Mouse (Mus musculus) myocyte (in vitro differentiated cells): ENCODE results near the gene Siglecf. TPM values are rescaled to one million over a fixed set of nuclear protein-coding genes. Genes with fewer than 3 reads are reported as not detected.

Experiments
- H3K27me3 ChIP-seq: one replicate; pipeline ENCODE4 v1.6.1; 2011; ENCODE audit not compliant: control insufficient read depth, insufficient read depth, insufficient read length
- H3K36me3 ChIP-seq: one replicate; pipeline ENCODE4 v1.6.1; 2011; ENCODE audit not compliant: control insufficient read depth, insufficient read depth
- H3K4me2 ChIP-seq: one replicate; pipeline ENCODE4 v1.6.1; 2011; ENCODE audit warnings: low read depth, control low read depth
- H3K4me3 ChIP-seq: one replicate; pipeline ENCODE4 v1.5.1; 2011; ENCODE audit warnings: mild to moderate bottlenecking, control low read depth, moderate library complexity
- H3K79me2 ChIP-seq: one replicate; pipeline ENCODE4 v1.6.1; 2011; ENCODE audit not compliant: control insufficient read depth, insufficient read depth
- H3ac ChIP-seq: one replicate; pipeline ENCODE4 v1.6.1; 2011; ENCODE audit not compliant: control insufficient read depth, insufficient read length
- CEBPB ChIP-seq: IDR thresholded peaks from 2 replicates; pipeline ENCODE4 v1.6.1; 2011; ENCODE audit warnings: mild to moderate bottlenecking, moderate library complexity; ENCODE audit not compliant: poor library complexity, insufficient read depth, severe bottlenecking
- E2F4 ChIP-seq: IDR thresholded peaks from one replicate; pipeline ENCODE4 v1.6.1; 2011; ENCODE audit warnings: mild to moderate bottlenecking, control low read depth, moderate library complexity; ENCODE audit not compliant: insufficient read depth
- MAX ChIP-seq: IDR thresholded peaks from one replicate; pipeline ENCODE4 v1.6.1; 2011; ENCODE audit warnings: low read depth, mild to moderate bottlenecking, control low read depth
- MYOD1 ChIP-seq, 3 experiments: IDR thresholded peaks; one replicate each; pipeline ENCODE4 v1.6.1; 2011; ENCODE audit warnings: control low read depth in 2 of 3, low read depth in 2 of 3, mild to moderate bottlenecking in 2 of 3, moderate library complexity in 1 of 3; ENCODE audit not compliant: insufficient read length in 2 of 3, control insufficient read depth in 1 of 3
- MYOG ChIP-seq, 3 experiments: IDR thresholded peaks; one replicate each; pipeline ENCODE4 v1.6.1; 2011; ENCODE audit warnings: control low read depth in 2 of 3, low read depth in 2 of 3, mild to moderate bottlenecking in 2 of 3; ENCODE audit not compliant: insufficient read length in 2 of 3, control insufficient read depth in 1 of 3, insufficient read depth in 1 of 3
- POLR2A ChIP-seq: IDR thresholded peaks from one replicate; pipeline ENCODE4 v1.6.1; 2011; ENCODE audit warnings: low read depth, mild to moderate bottlenecking, control low read depth, moderate library complexity; ENCODE audit not compliant: insufficient read length
- POLR2AphosphoS2 ChIP-seq: IDR thresholded peaks from one replicate; pipeline ENCODE4 v1.6.1; 2011; ENCODE audit warnings: low read depth, control low read depth; ENCODE audit not compliant: insufficient read length
- REST ChIP-seq: IDR thresholded peaks from one replicate; pipeline ENCODE4 v1.6.1; 2011; ENCODE audit warnings: mild to moderate bottlenecking, control low read depth, moderate library complexity; ENCODE audit not compliant: insufficient read depth, insufficient read length
- SRF ChIP-seq: IDR thresholded peaks from one replicate; pipeline ENCODE4 v1.6.1; 2011; ENCODE audit warnings: low read depth; ENCODE audit not compliant: control insufficient read depth, insufficient read length
- TCF12 ChIP-seq: IDR thresholded peaks from one replicate; pipeline ENCODE4 v1.6.1; 2011; ENCODE audit warnings: mild to moderate bottlenecking, control low read depth; ENCODE audit not compliant: poor library complexity, insufficient read depth, severe bottlenecking
- TCF3 ChIP-seq: IDR thresholded peaks from one replicate; pipeline ENCODE4 v1.6.1; 2011; ENCODE audit warnings: low read depth, control low read depth; ENCODE audit not compliant: insufficient read length
- USF1 ChIP-seq: IDR thresholded peaks from one replicate; pipeline ENCODE4 v1.6.1; 2011; ENCODE audit warnings: low read depth, mild to moderate bottlenecking, control low read depth, moderate library complexity
- polyA plus RNA-seq: library from polyadenylated mRNA; unstranded; fragments of >200 nt; fragmentation: generic; extraction: Trizol; gene quantifications from one replicate; pipeline ENCODE4 v1.2.1, GENCODE M21; 2012; ENCODE audit warnings: missing spikeins

Gene Siglecf
- polyA plus RNA-seq, 1 experiment, result not detected

GRCm38 (mm10) chr7:43358556-43358955 is 7.4 kb downstream of the Siglecf start:
- H3K36me3 ChIP-seq, result no peaks in the 10 kb centered on the region
- no peaks in the 10 kb centered on the region for H3K27me3 ChIP-seq
- TF ChIP-seq MYOD1 (IDR thresholded peaks at IDR 0.05; ENCODE audit: control insufficient read depth in 1 of 3, insufficient read length in 2 of 3, low read depth in 2 of 3), result no peak
- TF ChIP-seq E2F4, result no peak
- no peak for TF ChIP-seq TCF12
- TF ChIP-seq SRF, result no peak
- no peak for TF ChIP-seq CEBPB
- no peak for TF ChIP-seq POLR2AphosphoS2
- no peak for TF ChIP-seq USF1
- TF ChIP-seq REST, result no peak
- TF ChIP-seq POLR2A, result no peak
- TF ChIP-seq MYOG (IDR thresholded peaks at IDR 0.05; ENCODE audit: control insufficient read depth in 1 of 3, insufficient read depth in 1 of 3, insufficient read length in 2 of 3, low read depth in 2 of 3), result no peak
- TF ChIP-seq TCF3, result no peak
- TF ChIP-seq MAX, result no peak
- H3K4me2 ChIP-seq, result no peak overlapping the region
- H3K79me2 ChIP-seq, result no peaks in the 10 kb centered on the region
- H3ac ChIP-seq, result no peak overlapping the region
- no peak overlapping the region for H3K4me3 ChIP-seq

DNA sequence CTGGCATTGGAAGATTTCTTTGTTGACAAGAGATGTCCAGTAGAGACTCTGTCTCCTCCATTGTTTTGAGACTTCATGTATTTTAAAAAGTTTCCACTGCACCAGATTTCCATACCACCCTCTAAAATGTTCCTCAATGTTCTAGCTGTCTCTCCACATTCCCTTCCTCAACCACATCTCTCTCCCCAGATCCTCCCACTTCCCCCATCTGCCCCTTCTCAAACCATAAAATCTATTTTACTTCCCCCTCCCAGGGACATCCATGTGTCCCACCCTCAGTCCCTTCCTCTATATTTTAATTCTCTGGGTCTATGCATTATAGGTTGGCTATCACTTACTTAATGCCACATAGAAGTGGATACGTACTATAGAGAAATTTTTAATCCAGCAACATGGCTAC is 10.3 kb downstream of the Siglecf start:
- Histone ChIP-seq H3K79me2 (no peaks in the 10 kb centered on the region), H3K27me3 (no peaks in the 10 kb centered on the region), H3ac (no peak overlapping the region), H3K36me3 (no peaks in the 10 kb centered on the region), H3K4me2 (no peak overlapping the region), H3K4me3 (no peak overlapping the region)
- TF ChIP-seq CEBPB, result no peak
- no peak for TF ChIP-seq MYOG (IDR thresholded peaks at IDR 0.05; ENCODE audit: control insufficient read depth in 1 of 3, insufficient read depth in 1 of 3, insufficient read length in 2 of 3, low read depth in 2 of 3)
- no peak for TF ChIP-seq TCF12
- TF ChIP-seq MAX, result no peak
- TF ChIP-seq E2F4, result no peak
- no peak for TF ChIP-seq MYOD1 (IDR thresholded peaks at IDR 0.05; ENCODE audit: control insufficient read depth in 1 of 3, insufficient read length in 2 of 3, low read depth in 2 of 3)
- no peak for TF ChIP-seq SRF
- no peak for TF ChIP-seq REST
- no peak for TF ChIP-seq USF1
- TF ChIP-seq TCF3, result no peak
- TF ChIP-seq POLR2AphosphoS2, result no peak
- TF ChIP-seq POLR2A, result no peak

DNA sequence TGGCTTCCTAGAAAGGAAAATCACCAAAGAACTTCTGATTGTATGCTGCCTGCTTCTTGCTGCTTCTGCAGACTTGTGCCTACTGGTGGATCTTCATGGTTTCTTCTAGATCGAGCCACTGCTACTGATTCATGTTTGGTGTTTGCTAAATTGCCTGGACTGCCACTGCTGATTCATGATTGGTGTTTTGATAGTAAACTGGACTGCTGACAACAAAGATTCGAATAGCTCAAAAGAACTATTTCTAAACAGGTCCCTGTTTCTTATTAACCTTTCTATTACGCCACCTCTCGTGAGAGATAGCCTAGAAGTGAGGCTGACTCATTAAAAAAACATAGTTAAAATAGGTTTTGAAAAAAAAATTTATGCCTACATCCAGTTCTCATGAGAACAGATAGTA is 10.9 kb downstream of the Siglecf start:
- TF ChIP-seq POLR2A (no peak), MYOD1 (IDR thresholded peaks at IDR 0.05; ENCODE audit: control insufficient read depth in 1 of 3, insufficient read length in 2 of 3, low read depth in 2 of 3) (no peak), TCF3 (no peak), E2F4 (no peak)
- H3K79me2 ChIP-seq, result no peaks in the 10 kb centered on the region
- no peaks in the 10 kb centered on the region for H3K27me3 ChIP-seq
- H3K4me3 ChIP-seq, result no peak overlapping the region
- H3K36me3 ChIP-seq, result no peaks in the 10 kb centered on the region
- no peak overlapping the region for H3ac ChIP-seq
- no peak overlapping the region for H3K4me2 ChIP-seq

GRCm38 (mm10) chr7:43378226-43378625 is 27.1 kb downstream of the Siglecf start:
- TF ChIP-seq CEBPB (no peak), POLR2A (no peak), SRF (no peak), E2F4 (no peak), MYOG (IDR thresholded peaks at IDR 0.05; ENCODE audit: control insufficient read depth in 1 of 3, insufficient read depth in 1 of 3, insufficient read length in 2 of 3, low read depth in 2 of 3) (no peak), POLR2AphosphoS2 (no peak), MYOD1 (IDR thresholded peaks at IDR 0.05; ENCODE audit: control insufficient read depth in 1 of 3, insufficient read length in 2 of 3, low read depth in 2 of 3) (no peak), MAX (no peak), REST (no peak), TCF12 (no peak)
- no peaks in the 10 kb centered on the region for H3K36me3 ChIP-seq
- no peaks in the 10 kb centered on the region for H3K79me2 ChIP-seq
- H3K27me3 ChIP-seq, result no peaks in the 10 kb centered on the region
- H3K4me3 ChIP-seq, result no peak overlapping the region
- no peak overlapping the region for H3ac ChIP-seq
- H3K4me2 ChIP-seq, result no peak overlapping the region

DNA sequence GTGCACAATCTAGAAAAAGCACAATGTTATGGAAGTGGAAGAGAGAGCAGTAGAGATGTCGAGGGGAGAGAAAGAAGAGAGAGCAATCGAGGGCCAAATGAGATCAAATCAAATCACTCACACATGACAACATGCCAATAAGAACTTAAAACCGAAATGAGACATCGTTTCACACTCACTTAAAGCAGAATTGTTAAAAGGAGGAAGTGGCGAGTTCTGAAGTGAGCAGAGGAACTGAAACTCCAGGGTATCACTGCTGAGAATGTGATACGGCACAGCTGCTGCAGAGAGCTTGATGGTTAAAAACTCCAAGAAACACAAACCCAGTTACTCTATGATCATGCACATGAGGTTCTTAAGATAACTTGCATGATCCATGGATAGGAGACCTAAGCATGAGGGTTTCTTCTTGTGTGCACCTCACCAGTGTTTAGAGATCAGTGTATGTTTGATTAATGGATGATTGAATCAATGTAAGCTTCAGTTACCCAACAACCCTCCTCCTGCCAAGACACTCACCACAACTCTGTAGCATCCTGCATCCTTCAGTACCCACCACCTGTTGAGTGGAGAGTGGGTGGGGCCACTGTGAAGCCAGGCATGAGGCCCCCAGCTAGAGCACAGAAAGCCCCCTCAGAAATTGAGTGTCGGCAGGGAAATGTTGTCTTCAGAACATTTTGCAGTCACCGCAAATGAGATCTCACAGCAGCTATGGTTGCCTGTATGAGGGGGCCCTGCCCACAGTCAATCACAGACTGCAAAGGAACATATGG is 41.4 kb downstream of the Siglecf start:
- no peak overlapping the region for H3K4me3 ChIP-seq
- H3K27me3 ChIP-seq, result no peaks in the 10 kb centered on the region
- TF ChIP-seq MAX (no peak), SRF (no peak), TCF3 (no peak), POLR2A (no peak), MYOD1 (IDR thresholded peaks at IDR 0.05; ENCODE audit: control insufficient read depth in 1 of 3, insufficient read length in 2 of 3, low read depth in 2 of 3) (no peak), CEBPB (no peak), MYOG (IDR thresholded peaks at IDR 0.05; ENCODE audit: control insufficient read depth in 1 of 3, insufficient read depth in 1 of 3, insufficient read length in 2 of 3, low read depth in 2 of 3) (no peak), TCF12 (no peak), POLR2AphosphoS2 (no peak), USF1 (no peak), REST (no peak), E2F4 (no peak)

More for the DNA sequence above, 41.4 kb downstream of the Siglecf start:
- no peak overlapping the region for H3K4me2 ChIP-seq
- H3ac ChIP-seq, result no peak overlapping the region
- no peaks in the 10 kb centered on the region for H3K79me2 ChIP-seq
- no peaks in the 10 kb centered on the region for H3K36me3 ChIP-seq
